Mouse (Mus musculus): Measurements from ENCODE around the gene Zfp428.

GRCm38 (mm10) chr7:24555786-24556185 lies 49.0 kb downstream of the Zfp428 start:
- TF ChIP-seq CTCF (IDR thresholded peaks at IDR 0.05; ENCODE audit: extremely low read depth, insufficient read depth, low read length): no peak
- no peak for TF ChIP-seq POLR2A (IDR thresholded peaks at IDR 0.05; ENCODE audit: extremely low read depth, insufficient read depth, low read length)

Data from cortical plate, adult 2 months (tissue).